18 mouse cellular contexts compared by ENCODE assay signal in genomic region chr2:20952716-20953115, GRCm38 (mm10).
"Had no signal": no experiment of that assay in that cellular context is flagged by ENCODE, and none has a peak within 500 bp of the region (broad histone marks: within the 10 kb centered on the region; RNA-seq: fewer than 3 reads in every experiment).

No protein-coding gene starts in this region.

- H3K4me2 ChIP-seq: limb, embryonic 12.5 days; liver, embryonic 13.5 days; lung, embryonic 15.5 days; midbrain, embryonic 12.5 days; neural tube, embryonic 12.5 days; stomach, embryonic 15.5 days had no signal

- ATAC-seq: liver, postnatal 0 days; midbrain, embryonic 16.5 days had no signal

- H3K4me1 ChIP-seq: stomach, embryonic 15.5 days had no signal

- H3K36me3 ChIP-seq: limb, embryonic 12.5 days; lung, embryonic 15.5 days; midbrain, embryonic 12.5 days; neural tube, embryonic 12.5 days; stomach, embryonic 15.5 days had no signal

- H3K27me3 ChIP-seq: limb, embryonic 12.5 days; liver, embryonic 13.5 days; lung, embryonic 15.5 days; megakaryocyte, embryonic 14.5 days; midbrain, embryonic 12.5 days; neural tube, embryonic 12.5 days; stomach, embryonic 15.5 days had no signal

- H3K9ac ChIP-seq: limb, embryonic 12.5 days; liver, embryonic 13.5 days; liver, postnatal 0 days; lung, embryonic 15.5 days; midbrain, embryonic 12.5 days; neural tube, embryonic 12.5 days; stomach, embryonic 15.5 days had no signal

- H3K27ac ChIP-seq: limb, embryonic 12.5 days; liver, embryonic 13.5 days; lung, embryonic 15.5 days; macrophage; midbrain, embryonic 12.5 days; neural tube, embryonic 12.5 days; stomach, embryonic 15.5 days had no signal

- DNase-seq: kidney, adult 2 months; kidney, postnatal 25 days; layer of hippocampus, adult 9-11 months; liver; liver, embryonic 13.5 days; liver, postnatal 0 days; lung, postnatal 14 days; right cerebral cortex, postnatal 14 days; thymus, adult 2 months; thymus, postnatal 25 days had no signal

- H3K4me3 ChIP-seq: limb, embryonic 12.5 days; liver, embryonic 13.5 days; lung, embryonic 15.5 days; megakaryocyte, embryonic 14.5 days; midbrain, embryonic 12.5 days; neural tube, embryonic 12.5 days; stomach, embryonic 15.5 days had no signal

- H3K9me3 ChIP-seq: limb, embryonic 12.5 days; liver, embryonic 13.5 days; lung, embryonic 15.5 days; megakaryocyte, embryonic 14.5 days; midbrain, embryonic 12.5 days; neural tube, embryonic 12.5 days; stomach, embryonic 15.5 days had no signal
